Mouse (Mus musculus) adrenal gland, postnatal 14 days (tissue): Measurements from ENCODE around the gene Cnot6. TPM values are rescaled to one million over a fixed set of nuclear protein-coding genes. Genes with fewer than 3 reads are reported as not detected.
A peak's percentile ranks its signal among the peaks of the same experiment; 100 is the strongest.

Source experiments
- DNase-seq: peaks from one replicate; pipeline ENCODE4 v3.0.0; 2021; ENCODE audit warnings: mixed read lengths
- total RNA-seq: library from RNA; stranded (reverse); gene quantifications from 2 replicates; pipeline ENCODE4 v1.2.3, GENCODE M21; 2021

Gene Cnot6
- total RNA-seq, 1 experiment from 2014 or later, result 54.5 TPM

DNA sequence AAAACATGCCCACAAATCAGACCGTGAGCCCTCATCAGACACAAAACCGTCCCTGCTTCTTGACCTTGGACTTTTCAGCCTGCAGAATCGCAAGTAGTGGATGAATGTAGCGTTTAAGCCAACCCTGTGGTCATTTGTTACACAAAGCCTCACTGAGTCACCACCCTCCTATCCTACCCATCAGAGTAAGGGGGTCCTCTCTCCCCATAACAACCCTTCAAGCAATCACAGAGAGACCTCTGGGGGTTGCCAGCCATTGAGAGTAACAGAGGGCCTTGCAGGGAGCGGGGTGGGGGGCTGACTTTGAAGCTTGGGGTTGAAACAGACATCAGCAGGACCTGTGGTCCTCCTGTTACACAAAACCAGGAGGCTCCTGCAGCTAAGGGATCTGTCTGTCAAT lies 57.9 kb downstream of the Cnot6 start:
- DNase-seq, result no peak

DNA sequence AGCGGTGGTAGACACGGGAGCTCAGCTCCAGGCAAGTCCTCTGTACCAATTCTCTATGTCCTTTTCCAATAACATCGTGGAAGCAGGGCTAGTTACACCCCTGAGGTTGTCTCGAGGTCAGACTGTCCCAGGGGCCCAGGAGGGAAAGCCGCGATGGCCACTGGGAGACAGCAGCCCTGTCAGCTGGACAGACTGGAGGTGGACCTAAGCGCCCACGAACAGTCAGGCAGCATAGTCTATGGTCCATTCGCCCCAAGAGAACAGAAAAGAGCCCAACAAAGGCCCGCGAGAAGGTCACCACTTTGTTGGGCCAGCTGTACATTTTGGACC lies 59.5 kb downstream of the Cnot6 start:
- DNase-seq, result peak; percentile 36

DNA sequence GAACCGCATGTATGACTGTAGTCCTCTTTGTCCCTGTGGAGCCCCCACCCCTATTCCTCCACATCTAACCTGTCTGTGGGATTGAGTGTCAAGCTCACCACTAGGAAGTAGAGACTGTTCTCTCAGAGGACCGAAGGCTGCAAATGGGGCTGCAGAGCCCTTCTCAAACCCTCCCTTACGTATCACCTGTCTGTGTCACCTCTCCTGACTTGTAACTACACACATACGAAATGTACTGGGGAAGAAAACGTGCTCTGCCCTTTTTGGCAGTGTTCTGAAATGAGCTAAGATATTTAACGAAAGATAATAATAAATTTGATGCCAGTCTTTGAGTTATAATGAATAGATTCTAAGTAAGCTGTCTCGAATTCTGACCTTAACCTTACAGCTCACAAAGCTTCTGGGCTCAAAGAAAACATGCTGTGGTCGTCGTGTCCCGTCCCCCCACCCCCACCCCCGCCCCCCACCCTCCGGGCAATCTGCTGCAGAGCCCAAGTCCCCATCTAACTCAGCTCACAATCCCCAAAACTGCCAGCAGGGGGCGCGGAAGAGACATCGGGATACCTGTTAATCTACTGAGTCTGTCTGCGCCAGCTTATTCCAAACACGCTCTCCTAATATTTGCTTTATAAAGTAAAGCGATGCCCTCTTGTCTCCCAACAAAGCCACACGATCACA lies 60.0 kb downstream of the Cnot6 start:
- DNase-seq, result peak; percentile 92

DNA sequence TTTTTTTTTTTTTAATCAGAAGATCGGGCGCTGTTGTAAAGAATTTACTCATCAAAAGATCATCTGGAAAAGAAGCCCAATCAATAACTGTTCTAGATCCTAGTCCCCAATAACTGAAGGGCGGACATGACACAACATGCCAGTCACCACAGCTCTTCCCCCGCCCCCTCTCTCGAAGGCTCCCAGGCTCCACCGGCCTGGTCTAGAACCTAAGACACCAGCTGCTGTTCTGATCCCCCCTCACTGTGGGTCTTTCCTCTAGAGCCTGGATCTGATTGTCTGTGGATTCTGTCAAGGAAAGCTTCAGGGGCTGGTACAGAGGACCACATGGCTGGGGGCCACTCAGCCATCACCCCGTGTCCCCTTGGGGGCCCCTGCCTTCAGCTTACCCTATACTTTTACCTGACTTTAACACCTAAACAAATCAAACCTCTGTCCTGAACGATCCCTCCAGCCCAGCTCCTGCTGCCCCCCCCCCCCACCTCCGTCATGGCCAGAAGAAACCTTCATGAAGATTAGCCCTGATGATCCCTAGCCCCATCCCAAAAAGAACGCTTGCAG lies 60.7 kb downstream of the Cnot6 start:
- no peak for DNase-seq

DNA sequence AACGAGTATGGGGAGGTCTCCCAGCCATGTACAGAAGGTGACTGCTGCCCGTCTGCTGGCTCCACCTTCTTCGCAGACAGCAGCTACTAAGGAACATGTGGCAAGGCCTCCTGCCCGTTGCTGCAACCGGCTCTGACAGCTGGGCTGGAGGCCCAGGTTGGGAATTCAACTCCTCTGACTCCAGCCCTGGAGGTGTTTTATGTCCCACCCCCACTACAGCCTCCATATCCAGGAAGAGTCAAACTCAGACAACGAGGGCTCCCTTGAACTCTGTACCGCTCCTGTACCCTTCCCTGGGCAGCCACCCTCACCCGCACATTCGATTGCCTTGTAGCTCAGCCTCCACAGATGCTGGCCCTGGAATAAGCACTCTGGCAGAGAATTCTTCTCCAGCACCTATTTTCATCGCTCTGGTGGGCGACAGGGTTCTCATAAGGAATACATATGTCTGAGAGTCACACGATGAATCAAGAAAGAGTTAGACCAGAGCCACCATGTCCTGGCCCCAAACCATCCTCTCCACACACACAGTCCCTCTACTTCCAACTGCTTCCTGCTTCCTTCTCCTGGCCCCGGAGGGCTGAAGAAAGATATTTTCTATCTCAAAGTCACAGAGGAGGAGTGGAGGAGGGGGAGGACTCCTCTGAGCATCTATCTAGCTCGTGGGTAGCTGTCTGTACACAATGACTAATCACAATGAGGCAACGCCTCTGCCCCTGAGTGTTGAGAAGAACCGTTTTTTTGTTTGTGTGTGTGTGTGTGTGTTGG lies 61.3 kb downstream of the Cnot6 start:
- peak; percentile 28 for DNase-seq

DNA sequence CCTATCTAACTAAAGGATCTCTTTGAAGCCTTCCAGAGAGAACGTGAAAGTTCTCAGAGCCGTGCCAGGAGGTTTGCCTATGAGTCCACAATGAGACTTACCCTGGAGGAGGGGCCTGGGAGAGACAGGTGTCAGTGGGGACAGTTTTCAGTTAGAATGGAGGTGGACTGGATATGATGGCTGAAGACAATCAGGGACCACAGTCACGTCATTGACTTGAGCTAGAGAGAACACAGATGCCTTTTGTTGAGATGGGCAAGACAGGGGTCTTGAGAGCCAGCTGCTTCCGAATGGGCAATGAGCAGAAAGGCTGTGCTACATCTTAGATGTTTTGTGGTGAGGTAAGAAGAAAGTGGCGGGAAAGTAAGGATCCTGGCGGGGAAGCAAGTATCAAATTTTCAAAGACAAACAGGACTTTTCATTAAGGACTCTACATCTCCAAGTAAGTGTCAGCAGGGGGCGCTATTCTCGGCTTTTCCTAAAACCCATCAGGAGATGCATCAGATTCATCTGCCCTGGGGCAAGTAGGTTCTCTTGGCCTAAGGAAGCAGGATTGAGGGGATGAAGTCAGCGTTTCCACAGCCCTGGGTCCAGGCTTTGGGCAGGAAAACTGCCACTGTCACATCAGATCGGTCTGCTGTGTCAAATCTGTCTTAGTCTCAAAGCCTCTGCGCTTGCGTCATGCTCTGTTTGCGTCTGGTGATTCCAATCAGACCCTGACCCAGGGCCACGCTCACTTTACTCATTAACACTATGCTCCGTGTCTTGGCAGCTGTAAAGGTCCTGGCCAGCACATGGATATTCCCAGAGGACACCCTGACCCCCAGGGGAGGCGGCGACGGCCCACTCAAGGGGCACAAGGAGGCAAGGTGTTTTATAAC lies 62.2 kb downstream of the Cnot6 start:
- DNase-seq, result peak; percentile 46

DNA sequence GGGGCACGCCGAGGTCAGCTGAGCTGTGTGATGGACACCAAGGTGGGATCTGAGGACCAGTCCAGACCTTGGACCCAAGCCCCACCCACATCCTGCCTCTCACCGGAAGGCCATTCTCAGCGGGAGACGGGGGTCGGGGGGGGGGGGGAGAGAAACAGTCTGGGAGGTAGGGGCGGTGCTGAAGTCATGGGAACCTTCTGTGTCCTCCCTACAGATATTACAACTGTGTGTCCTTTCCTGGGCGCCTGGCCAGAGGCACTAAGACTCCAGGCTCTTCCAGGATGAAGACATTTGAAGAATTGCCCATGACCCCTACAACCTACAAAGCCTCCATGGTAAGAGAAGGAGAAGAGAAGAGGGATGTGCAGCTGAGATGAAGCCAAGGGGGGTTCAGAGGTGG lies 66.8 kb downstream of the Cnot6 start:
- no peak for DNase-seq

DNA sequence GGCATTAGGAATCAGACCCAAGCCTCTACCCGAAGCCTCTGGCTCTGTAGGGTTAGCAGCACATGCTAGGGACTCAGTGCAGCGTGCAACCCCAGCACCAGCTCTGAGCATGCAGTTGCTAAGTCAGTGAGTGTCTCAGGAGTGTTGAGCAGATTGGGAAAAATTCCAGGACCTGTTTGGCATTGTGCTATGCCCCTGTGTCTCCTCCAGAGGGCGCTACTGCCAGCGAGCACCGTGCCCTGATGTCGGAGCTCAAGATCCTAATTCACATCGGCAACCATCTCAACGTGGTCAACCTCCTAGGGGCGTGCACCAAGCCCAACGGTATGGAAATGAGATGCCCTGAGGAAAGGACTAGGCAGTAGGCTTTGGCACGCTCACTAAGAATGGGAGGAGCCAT lies 76.1 kb downstream of the Cnot6 start:
- peak; percentile 57 for DNase-seq

DNA sequence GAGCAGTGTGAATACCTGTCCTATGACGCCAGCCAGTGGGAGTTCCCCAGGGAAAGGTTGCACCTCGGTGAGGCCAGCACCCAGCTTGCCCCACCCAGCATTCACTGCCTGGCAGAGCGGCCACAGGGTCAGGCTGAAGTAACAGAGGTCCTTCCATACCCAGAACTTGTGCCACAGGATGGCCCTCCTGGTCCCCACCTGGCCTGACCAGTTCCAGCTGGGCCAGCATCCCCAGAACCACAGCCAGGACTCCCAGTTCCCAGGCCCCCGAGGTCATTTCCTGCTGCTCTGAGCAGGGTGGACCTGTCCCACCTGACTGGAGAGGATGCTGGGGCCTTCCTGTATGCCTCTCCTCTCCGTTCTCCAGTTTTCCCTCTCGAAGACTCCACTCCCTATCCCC lies 76.9 kb downstream of the Cnot6 start:
- DNase-seq, result no peak

DNA sequence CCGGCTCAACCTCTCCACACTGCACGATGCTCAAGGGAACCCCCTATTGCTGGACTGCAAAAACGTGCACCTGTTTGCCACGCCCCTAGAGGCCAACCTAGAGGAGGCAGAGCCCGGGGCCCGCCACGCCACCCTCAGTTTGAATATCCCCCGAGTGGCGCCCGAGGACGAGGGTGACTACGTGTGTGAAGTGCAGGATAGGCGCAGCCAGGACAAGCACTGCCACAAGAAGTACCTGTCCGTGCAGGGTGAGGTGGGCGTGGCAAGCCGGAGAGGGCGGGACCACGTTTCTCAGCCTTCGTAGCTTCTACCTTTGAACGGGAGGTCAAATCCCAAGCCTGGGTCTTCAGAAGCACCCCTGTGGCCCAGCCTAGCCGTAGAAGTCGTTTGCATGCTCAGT lies 78.4 kb downstream of the Cnot6 start:
- DNase-seq, result no peak

DNA sequence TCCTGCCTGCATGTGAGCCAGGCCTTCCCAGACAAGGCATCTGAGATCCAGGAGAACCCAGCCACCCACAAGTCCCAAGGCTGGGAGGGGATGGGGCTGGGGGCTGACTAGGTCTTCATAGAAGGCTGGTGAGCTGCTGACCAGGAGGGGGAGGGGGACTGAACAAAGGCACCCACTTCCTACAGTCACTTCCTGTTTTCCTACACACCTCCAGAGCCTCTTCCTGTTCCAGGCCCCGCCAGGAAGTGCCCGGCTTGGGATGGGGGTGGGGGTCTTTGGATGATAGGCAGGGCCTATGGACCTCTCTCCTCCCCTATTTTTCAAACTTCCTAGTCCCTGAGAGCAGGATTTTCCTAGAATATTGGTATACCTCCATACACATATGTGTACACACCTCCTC lies 80.3 kb downstream of the Cnot6 start:
- peak; percentile 62 for DNase-seq

DNA sequence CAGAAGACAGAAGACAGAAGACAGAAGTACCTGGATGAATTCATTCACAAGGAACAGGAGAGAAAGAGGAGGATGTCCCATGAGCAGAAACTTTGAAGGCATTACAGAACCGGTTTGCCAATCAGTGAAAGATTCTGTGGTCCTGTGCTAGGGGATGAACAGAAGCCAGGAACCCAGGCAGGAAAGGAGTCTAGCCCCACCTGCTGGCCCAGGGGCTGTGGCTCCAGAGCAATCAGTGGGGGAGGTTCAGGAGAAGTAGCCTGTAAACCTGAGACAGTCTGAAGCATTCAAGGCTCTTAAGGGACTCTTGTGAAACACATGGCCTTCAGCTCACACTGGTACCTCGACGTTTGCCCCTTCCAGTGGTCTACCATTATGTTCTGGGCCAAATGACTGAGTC lies 81.4 kb downstream of the Cnot6 start:
- DNase-seq, result peak; percentile 60

DNA sequence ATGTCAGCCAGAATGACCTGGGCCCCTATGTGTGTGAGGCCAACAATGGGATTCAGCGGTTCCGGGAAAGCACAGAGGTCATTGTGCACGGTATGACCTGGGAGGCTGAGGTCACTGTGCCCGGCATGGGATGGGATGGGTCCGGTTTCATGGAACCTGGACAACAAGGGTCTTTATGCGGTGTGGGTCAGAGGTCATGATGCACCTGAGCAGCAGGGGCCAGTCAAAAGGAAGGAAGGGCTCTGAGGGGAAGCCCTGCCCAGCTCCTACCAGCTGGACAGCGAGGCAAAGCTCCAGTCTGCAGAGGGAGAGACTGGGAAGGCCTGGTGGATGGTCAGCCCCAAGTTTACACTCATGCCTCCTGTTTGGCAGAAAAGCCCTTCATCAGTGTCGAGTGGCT lies 85.8 kb downstream of the Cnot6 start:
- no peak for DNase-seq

DNA sequence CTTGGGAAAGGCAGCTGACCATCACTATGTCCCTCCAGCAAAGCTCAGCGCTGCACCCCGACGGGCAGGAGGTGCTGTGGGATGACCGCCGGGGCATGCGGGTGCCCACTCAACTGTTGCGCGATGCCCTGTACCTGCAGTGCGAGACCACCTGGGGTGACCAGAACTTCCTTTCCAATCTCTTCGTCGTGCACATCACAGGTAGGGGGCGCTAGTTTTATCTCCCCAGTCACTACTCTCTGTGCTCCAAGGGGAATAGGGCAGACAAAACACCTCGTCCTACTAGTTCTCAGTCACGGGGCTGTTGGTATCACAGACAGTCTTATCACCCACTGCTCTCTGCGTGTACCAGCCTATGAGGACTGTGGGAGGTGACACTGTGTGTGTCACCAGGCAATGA lies 86.7 kb downstream of the Cnot6 start:
- no peak for DNase-seq

DNA sequence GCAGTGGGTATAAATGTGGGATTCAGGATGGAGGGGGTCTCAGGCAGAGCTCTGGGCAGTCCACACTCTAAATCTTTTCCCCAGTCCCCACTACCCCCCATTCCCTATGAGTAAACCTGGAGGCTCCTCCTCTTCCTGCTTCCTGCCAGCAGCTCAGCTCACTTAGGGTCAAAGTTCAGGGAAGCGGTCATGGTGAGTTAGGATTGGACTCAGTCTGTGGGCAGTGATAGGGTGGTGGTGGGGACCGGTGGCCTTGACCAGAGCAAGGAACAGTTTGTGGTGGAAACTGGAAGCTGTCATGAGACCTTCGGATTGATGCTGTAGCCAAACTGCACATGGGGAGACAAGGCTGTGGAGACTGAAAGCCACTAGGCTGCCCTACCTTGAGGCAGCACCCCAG lies 88.4 kb downstream of the Cnot6 start:
- DNase-seq, result no peak

DNA sequence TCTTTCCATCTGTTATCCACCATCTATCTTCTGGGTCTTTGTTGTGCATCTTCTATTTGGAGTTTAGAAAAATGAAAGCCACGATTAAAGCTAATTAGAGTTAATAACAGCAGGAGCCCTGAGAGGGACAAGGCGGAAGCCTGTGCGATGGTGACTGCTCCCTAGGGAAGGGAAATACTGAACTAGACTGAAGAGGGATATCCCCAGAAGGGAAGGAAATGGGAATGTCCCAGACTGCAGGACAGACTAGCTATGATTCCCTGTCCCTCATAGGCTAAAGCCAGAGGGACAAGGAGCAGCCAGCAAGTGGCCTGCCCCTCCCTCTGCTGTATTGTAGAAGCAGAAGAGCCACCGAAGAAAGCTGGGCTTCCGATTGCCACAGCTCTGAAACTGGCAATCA lies 90.6 kb downstream of the Cnot6 start:
- no peak for DNase-seq

Other genes starting within 250 kb of the Cnot6 start
- gene Olfr1386, start 247.7 kb downstream of the Cnot6 start, total RNA-seq, result not detected in 2 replicates
- not detected in 2 replicates for gene Olfr1385, start 223.7 kb downstream of the Cnot6 start, total RNA-seq
- not detected in 2 replicates for gene Olfr1384, start 206.0 kb downstream of the Cnot6 start, total RNA-seq
- 0.53 and 0.93 TPM in 2 replicates for gene Olfr1383, start 193.1 kb downstream of the Cnot6 start, total RNA-seq
- not detected in 2 replicates for gene Olfr1382, start 184.5 kb downstream of the Cnot6 start, total RNA-seq
- gene Olfr1381, start 169.3 kb downstream of the Cnot6 start, total RNA-seq, result not detected in 2 replicates
- not detected in 2 replicates for gene Olfr1380, start 155.8 kb downstream of the Cnot6 start, total RNA-seq
- gene Flt4, start 103.5 kb downstream of the Cnot6 start, total RNA-seq, result 17.5 and 18.4 TPM in 2 replicates
- gene Scgb3a1, start 49.1 kb downstream of the Cnot6 start, total RNA-seq, result not detected in 2 replicates
- 5.6 and 6.0 TPM in 2 replicates for gene Gfpt2, start 81.5 kb upstream of the Cnot6 start, total RNA-seq
- 59.6 and 61.1 TPM in 2 replicates for gene Mapk9, start 134.0 kb upstream of the Cnot6 start, total RNA-seq
- gene Rasgef1c, start 189.1 kb upstream of the Cnot6 start, total RNA-seq, result 1.3 and 1.5 TPM in 2 replicates